Comparison of ENCODE assay signal across 11 mouse cellular contexts in genomic region chr5:35915629-35916300, GRCm38 (mm10). TPM values are rescaled to one million over a fixed set of nuclear protein-coding genes. Genes with fewer than 3 reads are reported as not detected.
DNase-seq lines count a peak whose midpoint lies in the region; ATAC-seq and TF ChIP-seq lines count a peak whose summit lies in the region.
"Had no signal": no experiment of that assay in that cellular context is flagged by ENCODE, and none has a peak within 500 bp of the region (broad histone marks: within the 10 kb centered on the region; RNA-seq: fewer than 3 reads in every experiment).

No protein-coding gene starts in this region.

- H3K9ac ChIP-seq in forebrain, embryonic 12.5 days, result no peak overlapping the region
- H3K9ac ChIP-seq in forebrain, embryonic 11.5 days (ENCODE audit: low read length), result no peak overlapping the region
- no peak overlapping the region for H3K9ac ChIP-seq in kidney, embryonic 15.5 days
- H3K9ac ChIP-seq in embryonic facial prominence, embryonic 11.5 days (replicated peaks; ENCODE audit: low read length), result no peak overlapping the region
- H3K9ac ChIP-seq in hindbrain, postnatal 0 days (replicated peaks; ENCODE audit: low read length), result no peak overlapping the region

- H3K9me3 ChIP-seq in forebrain, embryonic 12.5 days, result no peaks in the 10 kb centered on the region
- no peaks in the 10 kb centered on the region for H3K9me3 ChIP-seq in forebrain, embryonic 11.5 days (ENCODE audit: control insufficient read depth, low read length)
- no peaks in the 10 kb centered on the region for H3K9me3 ChIP-seq in kidney, embryonic 15.5 days (replicated peaks)
- no peaks in the 10 kb centered on the region for H3K9me3 ChIP-seq in embryonic facial prominence, embryonic 11.5 days (replicated peaks; ENCODE audit: control insufficient read depth, low read length)
- no peaks in the 10 kb centered on the region for H3K9me3 ChIP-seq in hindbrain, postnatal 0 days (ENCODE audit: low read length)

- 71% methylated on average over 12 of the region's 12 CpGs for WGBS in forebrain, embryonic 12.5 days
- WGBS in forebrain, embryonic 11.5 days, result 72% methylated on average over 12 of the region's 12 CpGs
- WGBS in kidney, embryonic 15.5 days, result 75% methylated on average over 12 of the region's 12 CpGs
- 44% methylated on average over 12 of the region's 12 CpGs for WGBS in embryonic facial prominence, embryonic 11.5 days
- 50% methylated on average over 12 of the region's 12 CpGs for whole genome bisulfite sequencing in hindbrain, postnatal 0 days

- no peaks in the 10 kb centered on the region for H3K27me3 ChIP-seq in forebrain, embryonic 12.5 days
- no peaks in the 10 kb centered on the region for H3K27me3 ChIP-seq in forebrain, embryonic 11.5 days (ENCODE audit: control insufficient read depth, insufficient read depth, low read length)
- no peaks in the 10 kb centered on the region for H3K27me3 ChIP-seq in kidney, embryonic 15.5 days
- no peaks in the 10 kb centered on the region for H3K27me3 ChIP-seq in embryonic facial prominence, embryonic 11.5 days (ENCODE audit: control insufficient read depth, insufficient read depth, low read length)
- H3K27me3 ChIP-seq in hindbrain, postnatal 0 days (ENCODE audit: insufficient read depth, low read length), result no peaks in the 10 kb centered on the region

- H3K27ac ChIP-seq in forebrain, embryonic 12.5 days, result 0 out of 2 replicates have a peak overlapping the region, but pooled peaks have one; percentile 8
- H3K27ac ChIP-seq in forebrain, embryonic 11.5 days (ENCODE audit: low read depth, low read length), result no peak overlapping the region
- H3K27ac ChIP-seq in kidney, embryonic 15.5 days, result peak overlapping the region; percentile 57; the same call in 1 of the 2 replicates
- H3K27ac ChIP-seq in embryonic facial prominence, embryonic 11.5 days (replicated peaks; ENCODE audit: low read depth, low read length), result 0 out of 2 replicates have a peak overlapping the region, but pooled peaks have one; percentile 29
- peak overlapping the region; percentile 6; the same call in 1 of the 2 replicates for H3K27ac ChIP-seq in hindbrain, postnatal 0 days

- H3K4me3 ChIP-seq in forebrain, embryonic 12.5 days (replicated peaks), result no peak overlapping the region
- no peak overlapping the region for H3K4me3 ChIP-seq in forebrain, embryonic 11.5 days (ENCODE audit: low read depth, low read length)
- no peak overlapping the region for H3K4me3 ChIP-seq in kidney, embryonic 15.5 days (replicated peaks)
- no peak overlapping the region for H3K4me3 ChIP-seq in embryonic facial prominence, embryonic 11.5 days (ENCODE audit: low read depth, low read length)
- H3K4me3 ChIP-seq in hindbrain, postnatal 0 days (ENCODE audit: low read length), result no peak overlapping the region

- ATAC-seq in forebrain, embryonic 12.5 days (ENCODE audit: low FRiP score), result no peak
- no peak for ATAC-seq in forebrain, embryonic 11.5 days (replicated peaks; ENCODE audit: low FRiP score)
- no peak for ATAC-seq in kidney, embryonic 15.5 days (replicated peaks; ENCODE audit: low FRiP score)
- no peak for ATAC-seq in embryonic facial prominence, embryonic 11.5 days (replicated peaks; ENCODE audit: insufficient number of reproducible peaks, low FRiP score, low TSS enrichment, low read depth)
- no peak for ATAC-seq in hindbrain, postnatal 0 days
- ATAC-seq: inflammation-experienced regulatory T-cells, adult 6 months had no signal

- no peak overlapping the region for H3K4me2 ChIP-seq in forebrain, embryonic 12.5 days
- no peak overlapping the region for H3K4me2 ChIP-seq in forebrain, embryonic 11.5 days (ENCODE audit: low read depth, low read length, severe bottlenecking)
- no peak overlapping the region for H3K4me2 ChIP-seq in kidney, embryonic 15.5 days
- H3K4me2 ChIP-seq in embryonic facial prominence, embryonic 11.5 days (ENCODE audit: low read depth, low read length), result no peak overlapping the region
- no peak overlapping the region for H3K4me2 ChIP-seq in hindbrain, postnatal 0 days (ENCODE audit: low read depth, low read length)

- peaks cover 8% of the 10 kb centered on the region; the same call in 1 of the 2 replicates for H3K36me3 ChIP-seq in forebrain, embryonic 12.5 days (replicated peaks)
- H3K36me3 ChIP-seq in forebrain, embryonic 11.5 days (ENCODE audit: control insufficient read depth, insufficient read depth, low read length), result no peaks in the 10 kb centered on the region
- H3K36me3 ChIP-seq in kidney, embryonic 15.5 days, result peaks cover 11% of the 10 kb centered on the region; the same call in 1 of the 2 replicates
- H3K36me3 ChIP-seq in embryonic facial prominence, embryonic 11.5 days (replicated peaks; ENCODE audit: control insufficient read depth, insufficient read depth, low read depth, low read length), result no peaks in the 10 kb centered on the region
- no peaks in the 10 kb centered on the region; the same call in 1 of the 2 replicates for H3K36me3 ChIP-seq in hindbrain, postnatal 0 days (ENCODE audit: insufficient read depth, low read length)

- peaks cover 57% of the 10 kb centered on the region for H3K4me1 ChIP-seq in forebrain, embryonic 12.5 days
- peaks cover 10% of the 10 kb centered on the region; the same call in 1 of the 2 replicates for H3K4me1 ChIP-seq in forebrain, embryonic 11.5 days (replicated peaks; ENCODE audit: control insufficient read depth, insufficient read depth, low read length)
- H3K4me1 ChIP-seq in kidney, embryonic 15.5 days, result peaks cover 66% of the 10 kb centered on the region
- H3K4me1 ChIP-seq in embryonic facial prominence, embryonic 11.5 days (ENCODE audit: control insufficient read depth, insufficient read depth, low read length), result peaks cover 4% of the 10 kb centered on the region; the same call in 1 of the 2 replicates
- H3K4me1 ChIP-seq in hindbrain, postnatal 0 days (ENCODE audit: insufficient read depth, low read length), result peaks cover 30% of the 10 kb centered on the region

- TF ChIP-seq CTCF in hindbrain, postnatal 0 days (IDR thresholded peaks at IDR 0.05; ENCODE audit: low read depth), result no peak

- no peak for DNase-seq in forebrain, embryonic 11.5 days (ENCODE audit: low spot score)
- DNase-seq in kidney, postnatal 10 days, result no peak
- peak; percentile 45 for DNase-seq in embryonic facial prominence, embryonic 11.5 days (ENCODE audit: low spot score)
- no peak for DNase-seq in hindbrain, postnatal 0 days (ENCODE audit: low spot score)
- DNase-seq in gastrocnemius, adult 8-10 months (ENCODE audit: low spot score in 2 of 2), result no peak
- DNase-seq in embryo, embryonic 11 days, result no peak
- DNase-seq: liver; lung, postnatal 36 days had no signal

RNA-seq across cellular contexts. Expression of gene Afap1, which starts 22.6 kb away (rescaled TPM):
- 40.7 and 48.3 TPM in 2 replicates for polyA plus RNA-seq in forebrain, embryonic 12.5 days (2016; fragmentation: Nextera tagmentation; extraction: Ambion mirVana)
- 30.4 and 32.5 TPM in 2 replicates for polyA plus RNA-seq in forebrain, embryonic 11.5 days (2014; fragmentation: Nextera tagmentation; extraction: Ambion mirVana)
- 24.7 and 25.4 TPM in 2 replicates for polyA plus RNA-seq in kidney, embryonic 15.5 days (2015; fragmentation: Nextera tagmentation; extraction: Ambion mirVana)
- 19.8 and 20.5 TPM in 2 replicates for polyA plus RNA-seq in embryonic facial prominence, embryonic 11.5 days (2014; fragmentation: Nextera tagmentation; extraction: Ambion mirVana)
- 59.7 and 89.4 TPM in 2 replicates for total RNA-seq in hindbrain, postnatal 0 days (2014; rRNA removed)
- polyA plus RNA-seq in hindbrain, postnatal 0 days (2015; fragmentation: Nextera tagmentation; extraction: Ambion mirVana), result 38.2 and 43.6 TPM in 2 replicates
- 1 to 10 TPM; 5.5 to 7.5 (median 5.8) TPM for total RNA-seq in gastrocnemius, adult 8-10 months (2022)
